Mouse (Mus musculus): Measurements from ENCODE around the gene Uaca. TPM values are rescaled to one million over a fixed set of nuclear protein-coding genes. Genes with fewer than 3 reads are reported as not detected.

Uaca gene
- polyA plus RNA-seq, 1 experiment from 2014 or later = 20.6 TPM

- ATAC-seq (ENCODE audit: insufficient number of reproducible peaks, insufficient read depth, low FRiP score, low read depth) = no peak
- Histone ChIP-seq H3K27ac (ENCODE audit: low read length) (peak overlapping the region; percentile 33; the same call in 1 of the 2 replicates), H3K36me3 (ENCODE audit: control insufficient read depth, insufficient read depth, low read length) (peaks cover 15% of the 10 kb centered on the region; the same call in 1 of the 2 replicates), H3K9me3 (ENCODE audit: control insufficient read depth, low read depth, low read length) (no peaks in the 10 kb centered on the region), H3K27me3 (ENCODE audit: control insufficient read depth, insufficient read depth, low read length) (no peaks in the 10 kb centered on the region), H3K4me3 (ENCODE audit: low read depth, low read length) (no peak overlapping the region), H3K9ac (replicated peaks; ENCODE audit: low read depth, low read length) (no peak overlapping the region), H3K4me2 (replicated peaks; ENCODE audit: low read depth, low read length) (no peak overlapping the region), H3K4me1 (ENCODE audit: control insufficient read depth, insufficient read depth, low read length) (no peaks in the 10 kb centered on the region)
- WGBS = 70% methylated on average over 4 of the region's 4 CpGs
Observed at GRCm38 (mm10) chr9:60865866-60866265, 71.5 kb downstream of the Uaca start.

DNA sequence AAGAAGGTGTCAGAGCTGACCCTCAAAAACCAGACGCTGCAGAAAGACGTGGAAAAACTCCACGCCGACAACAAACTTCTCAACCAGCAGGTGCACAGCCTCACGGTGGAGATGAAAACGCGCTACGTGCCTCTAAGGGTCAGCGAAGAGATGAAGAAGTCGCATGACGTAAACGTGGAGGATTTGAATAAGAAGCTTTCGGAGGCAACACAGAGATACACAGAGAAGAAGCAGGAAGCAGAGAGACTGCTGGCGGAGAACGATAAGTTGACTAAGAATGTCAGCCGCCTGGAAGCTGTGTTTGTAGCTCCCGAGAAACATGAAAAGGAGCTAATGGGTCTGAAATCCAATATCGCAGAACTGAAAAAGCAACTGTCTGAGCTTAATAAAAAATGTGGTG lies 76.1 kb downstream of the Uaca start:
- Histone ChIP-seq H3K36me3 (ENCODE audit: control insufficient read depth, insufficient read depth, low read length) (peaks cover 14% of the 10 kb centered on the region; the same call in 1 of the 2 replicates), H3K4me2 (replicated peaks; ENCODE audit: low read depth, low read length) (no peak overlapping the region), H3K9me3 (ENCODE audit: control insufficient read depth, low read depth, low read length) (no peaks in the 10 kb centered on the region), H3K4me1 (ENCODE audit: control insufficient read depth, insufficient read depth, low read length) (no peaks in the 10 kb centered on the region), H3K27me3 (ENCODE audit: control insufficient read depth, insufficient read depth, low read length) (no peaks in the 10 kb centered on the region), H3K9ac (replicated peaks; ENCODE audit: low read depth, low read length) (no peak overlapping the region), H3K4me3 (ENCODE audit: low read depth, low read length) (no peak overlapping the region), H3K27ac (ENCODE audit: low read length) (no peak overlapping the region)
- WGBS = 71% methylated on average over 18 of the region's 18 CpGs
- ATAC-seq (ENCODE audit: insufficient number of reproducible peaks, insufficient read depth, low FRiP score, low read depth) = no peak

GRCm38 (mm10) chr9:60870919-60871503 lies 76.7 kb downstream of the Uaca start:
- no peak overlapping the region for H3K4me3 ChIP-seq (ENCODE audit: low read depth, low read length)
- no peaks in the 10 kb centered on the region for H3K4me1 ChIP-seq (ENCODE audit: control insufficient read depth, insufficient read depth, low read length)
- ATAC-seq (ENCODE audit: insufficient number of reproducible peaks, insufficient read depth, low FRiP score, low read depth) = no peak
- no peaks in the 10 kb centered on the region for H3K27me3 ChIP-seq (ENCODE audit: control insufficient read depth, insufficient read depth, low read length)
- H3K9me3 ChIP-seq (ENCODE audit: control insufficient read depth, low read depth, low read length) = no peaks in the 10 kb centered on the region
- 85% methylated on average over 28 of the region's 28 CpGs for WGBS
- no peak overlapping the region for H3K27ac ChIP-seq (ENCODE audit: low read length)
- no peak overlapping the region for H3K9ac ChIP-seq (replicated peaks; ENCODE audit: low read depth, low read length)
- H3K36me3 ChIP-seq (ENCODE audit: control insufficient read depth, insufficient read depth, low read length) = peaks cover 14% of the 10 kb centered on the region; the same call in 1 of the 2 replicates
- H3K4me2 ChIP-seq (replicated peaks; ENCODE audit: low read depth, low read length) = no peak overlapping the region

GRCm38 (mm10) chr9:60873257-60874054 lies 79.1 kb downstream of the Uaca start:
- Histone ChIP-seq H3K4me2 (replicated peaks; ENCODE audit: low read depth, low read length) (no peak overlapping the region), H3K27ac (ENCODE audit: low read length) (peak overlapping the region; percentile 30; the same call in 1 of the 2 replicates), H3K36me3 (ENCODE audit: control insufficient read depth, insufficient read depth, low read length) (peaks cover 14% of the 10 kb centered on the region; the same call in 1 of the 2 replicates), H3K9me3 (ENCODE audit: control insufficient read depth, low read depth, low read length) (no peaks in the 10 kb centered on the region), H3K4me3 (ENCODE audit: low read depth, low read length) (no peak overlapping the region), H3K9ac (replicated peaks; ENCODE audit: low read depth, low read length) (no peak overlapping the region), H3K27me3 (ENCODE audit: control insufficient read depth, insufficient read depth, low read length) (no peaks in the 10 kb centered on the region), H3K4me1 (ENCODE audit: control insufficient read depth, insufficient read depth, low read length) (no peaks in the 10 kb centered on the region)
- ATAC-seq (ENCODE audit: insufficient number of reproducible peaks, insufficient read depth, low FRiP score, low read depth) = no peak
- 77% methylated on average over 13 of the region's 13 CpGs for WGBS

- H3K36me3 ChIP-seq (ENCODE audit: control insufficient read depth, insufficient read depth, low read length) = peaks cover 14% of the 10 kb centered on the region; the same call in 1 of the 2 replicates
- no peak overlapping the region for H3K4me3 ChIP-seq (ENCODE audit: low read depth, low read length)
- H3K9me3 ChIP-seq (ENCODE audit: control insufficient read depth, low read depth, low read length) = no peaks in the 10 kb centered on the region
- no peak overlapping the region for H3K9ac ChIP-seq (replicated peaks; ENCODE audit: low read depth, low read length)
- H3K27me3 ChIP-seq (ENCODE audit: control insufficient read depth, insufficient read depth, low read length) = no peaks in the 10 kb centered on the region
- 82% methylated on average over 8 of the region's 8 CpGs for WGBS
- H3K4me2 ChIP-seq (replicated peaks; ENCODE audit: low read depth, low read length) = no peak overlapping the region
- H3K27ac ChIP-seq (ENCODE audit: low read length) = peak overlapping the region; percentile 30; the same call in 1 of the 2 replicates
- H3K4me1 ChIP-seq (ENCODE audit: control insufficient read depth, insufficient read depth, low read length) = no peaks in the 10 kb centered on the region
- ATAC-seq (ENCODE audit: insufficient number of reproducible peaks, insufficient read depth, low FRiP score, low read depth) = no peak
Observed at GRCm38 (mm10) chr9:60874055-60874392, 79.7 kb downstream of the Uaca start.

- no peak overlapping the region for H3K9ac ChIP-seq (replicated peaks; ENCODE audit: low read depth, low read length)
- ATAC-seq (ENCODE audit: insufficient number of reproducible peaks, insufficient read depth, low FRiP score, low read depth) = no peak
- WGBS = 92% methylated on average over 9 of the region's 9 CpGs
- no peak overlapping the region for H3K27ac ChIP-seq (ENCODE audit: low read length)
- peaks cover 15% of the 10 kb centered on the region for H3K36me3 ChIP-seq (ENCODE audit: control insufficient read depth, insufficient read depth, low read length)
- H3K4me1 ChIP-seq (ENCODE audit: control insufficient read depth, insufficient read depth, low read length) = no peaks in the 10 kb centered on the region
- H3K4me2 ChIP-seq (replicated peaks; ENCODE audit: low read depth, low read length) = no peak overlapping the region
- no peaks in the 10 kb centered on the region for H3K27me3 ChIP-seq (ENCODE audit: control insufficient read depth, insufficient read depth, low read length)
- no peaks in the 10 kb centered on the region for H3K9me3 ChIP-seq (ENCODE audit: control insufficient read depth, low read depth, low read length)
- no peak overlapping the region for H3K4me3 ChIP-seq (ENCODE audit: low read depth, low read length)
Observed at GRCm38 (mm10) chr9:60876085-60876484, 81.7 kb downstream of the Uaca start.

DNA sequence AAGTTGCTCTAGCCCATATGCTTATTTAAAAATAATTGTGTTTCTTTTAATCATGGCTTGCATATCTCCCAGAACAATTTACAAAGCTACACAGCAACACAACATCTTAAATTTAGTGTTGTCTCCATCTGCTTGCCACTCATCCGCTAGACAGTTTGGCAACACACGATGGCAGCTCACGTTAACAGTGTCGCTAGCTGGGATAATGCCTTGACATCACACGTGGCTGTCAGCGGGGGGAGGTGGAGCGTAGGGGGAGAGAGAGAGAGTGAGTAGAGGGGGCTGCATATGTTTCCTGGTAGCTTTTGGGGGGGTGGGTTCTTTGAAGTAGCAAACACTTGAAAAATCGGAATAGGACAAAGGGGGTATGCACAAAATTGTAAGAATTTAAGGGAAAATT lies 82.2 kb downstream of the Uaca start:
- Histone ChIP-seq H3K27me3 (ENCODE audit: control insufficient read depth, insufficient read depth, low read length) (no peaks in the 10 kb centered on the region), H3K4me2 (replicated peaks; ENCODE audit: low read depth, low read length) (no peak overlapping the region), H3K27ac (ENCODE audit: low read length) (no peak overlapping the region), H3K4me1 (ENCODE audit: control insufficient read depth, insufficient read depth, low read length) (no peaks in the 10 kb centered on the region), H3K36me3 (ENCODE audit: control insufficient read depth, insufficient read depth, low read length) (peaks cover 11% of the 10 kb centered on the region), H3K9me3 (ENCODE audit: control insufficient read depth, low read depth, low read length) (no peaks in the 10 kb centered on the region), H3K4me3 (ENCODE audit: low read depth, low read length) (no peak overlapping the region), H3K9ac (replicated peaks; ENCODE audit: low read depth, low read length) (no peak overlapping the region)
- WGBS = 82% methylated on average over 8 of the region's 8 CpGs
- no peak for ATAC-seq (ENCODE audit: insufficient number of reproducible peaks, insufficient read depth, low FRiP score, low read depth)

DNA sequence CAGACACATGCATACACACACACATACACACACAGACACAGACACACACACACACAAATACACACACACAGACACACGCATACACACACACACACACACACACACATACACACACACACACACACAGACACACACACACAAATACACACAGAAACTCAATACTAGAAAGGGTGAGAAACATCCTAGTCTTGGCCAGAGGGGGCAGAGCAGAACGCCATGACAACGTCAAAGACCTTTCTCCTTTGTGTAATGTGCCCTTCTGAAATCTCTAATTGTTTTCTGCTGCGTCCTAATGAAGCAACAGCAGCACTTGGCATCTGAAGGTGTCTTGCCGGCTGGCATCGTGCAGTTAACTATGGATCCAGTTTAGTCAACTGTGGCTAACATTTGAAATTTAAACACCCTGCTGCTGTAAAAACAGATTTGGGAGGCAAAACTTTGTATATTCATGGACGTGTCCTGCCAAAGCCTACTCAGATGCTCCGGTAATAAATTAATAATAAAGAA lies 83.8 kb downstream of the Uaca start:
- H3K27ac ChIP-seq (ENCODE audit: low read length) = no peak overlapping the region
- H3K36me3 ChIP-seq (ENCODE audit: control insufficient read depth, insufficient read depth, low read length) = peaks cover 4% of the 10 kb centered on the region
- no peak overlapping the region for H3K4me3 ChIP-seq (ENCODE audit: low read depth, low read length)
- no peaks in the 10 kb centered on the region for H3K9me3 ChIP-seq (ENCODE audit: control insufficient read depth, low read depth, low read length)
- no peaks in the 10 kb centered on the region for H3K4me1 ChIP-seq (ENCODE audit: control insufficient read depth, insufficient read depth, low read length)
- no peak overlapping the region for H3K4me2 ChIP-seq (replicated peaks; ENCODE audit: low read depth, low read length)
- 85% methylated on average over 8 of the region's 8 CpGs for WGBS
- no peak for ATAC-seq (ENCODE audit: insufficient number of reproducible peaks, insufficient read depth, low FRiP score, low read depth)
- no peak overlapping the region for H3K9ac ChIP-seq (replicated peaks; ENCODE audit: low read depth, low read length)
- no peaks in the 10 kb centered on the region for H3K27me3 ChIP-seq (ENCODE audit: control insufficient read depth, insufficient read depth, low read length)
